Mouse (Mus musculus): ENCODE measurements around the gene Tvp23a.

DNA sequence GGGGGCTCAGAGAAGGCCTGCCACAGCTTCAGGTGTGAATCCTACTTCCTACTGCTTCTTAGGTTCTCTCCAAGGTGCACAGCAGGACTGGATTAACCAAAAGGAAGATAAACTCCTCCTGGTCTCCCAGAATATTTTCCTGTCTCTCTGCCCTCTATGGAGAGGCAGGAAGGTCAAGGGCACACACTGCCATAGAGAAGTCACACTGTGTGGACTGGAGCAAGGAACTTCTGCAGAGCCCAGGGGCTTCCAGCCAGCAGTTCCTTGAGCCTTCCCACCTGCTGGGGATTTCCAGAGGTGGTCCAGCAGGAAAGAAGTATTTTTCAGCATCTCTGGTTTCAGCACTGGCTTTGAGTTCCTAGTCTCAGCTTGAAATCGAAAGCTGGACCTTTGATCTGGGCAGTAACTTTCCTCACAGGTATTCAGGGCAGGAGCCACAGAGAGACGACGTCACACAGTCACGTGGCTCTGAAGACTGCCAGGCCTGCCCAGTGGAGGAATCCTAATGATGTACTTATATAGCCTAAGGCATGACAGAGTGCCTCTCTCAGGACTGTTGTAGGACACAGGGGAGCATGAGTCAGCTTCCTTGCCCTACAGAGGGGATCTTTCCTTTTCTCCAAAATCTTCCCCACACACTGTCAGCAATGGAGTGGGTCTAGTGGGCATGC, 18.0 kb upstream of the Tvp23a start:
- TF ChIP-seq POLR2A (IDR thresholded peaks at IDR 0.05; ENCODE audit: insufficient read depth, low read depth, low read length) (no peak), CTCF (IDR thresholded peaks at IDR 0.05) (no peak)
